Mouse (Mus musculus) heart, adult 2 months (tissue): ENCODE measurements around the gene Rp9. TPM values are rescaled to one million over a fixed set of nuclear protein-coding genes. Genes with fewer than 3 reads are reported as not detected.
"Not testable (repeated sequence)": the region's sequence is repeated elsewhere in the genome, so short reads cannot be mapped to it uniquely, and the experiment has no call there.

Experiments used
- DNase-seq, 2 experiments: peaks; one replicate each; pipeline ENCODE4 v3.0.0; 2021
- H3K27ac ChIP-seq: fragments of 200-600 bp; 2 replicates; pipeline ENCODE4 v1.8.1; 2022
- H3K27me3 ChIP-seq: fragments of 200-500 bp; 2 replicates; pipeline ENCODE4 v1.6.1; 2012; ENCODE audit warnings: mild to moderate bottlenecking, low read length, inconsistent platforms, mixed read lengths; ENCODE audit not compliant: control insufficient read depth, insufficient read depth
- H3K36me3 ChIP-seq: fragments of 200-500 bp; 2 replicates; pipeline ENCODE4 v1.6.1; 2012; ENCODE audit warnings: low read length, inconsistent platforms; ENCODE audit not compliant: control insufficient read depth, insufficient read depth
- H3K4me1 ChIP-seq: fragments of 200-500 bp; 2 replicates; pipeline ENCODE4 v1.6.1; 2011; ENCODE audit warnings: low read length; ENCODE audit not compliant: control insufficient read depth, insufficient read depth
- H3K4me3 ChIP-seq: fragments of 200-600 bp; 2 replicates; pipeline ENCODE4 v1.8.1; 2022
- H3K79me2 ChIP-seq: fragments of 200-500 bp; replicated peaks from 2 replicates; pipeline ENCODE4 v1.6.1; 2012; ENCODE audit warnings: mild to moderate bottlenecking, inconsistent platforms, low read length, moderate library complexity, mixed read lengths; ENCODE audit not compliant: control insufficient read depth, insufficient read depth
- H3K9ac ChIP-seq: fragments of 200-500 bp; 2 replicates; pipeline ENCODE4 v1.6.1; 2012; ENCODE audit warnings: low read depth, mild to moderate bottlenecking, control low read depth, inconsistent platforms, low read length, mixed read lengths
- CTCF ChIP-seq: fragments of 200-600 bp; IDR thresholded peaks from 2 replicates; pipeline ENCODE4 v1.8.1; 2022; ENCODE audit warnings: antibody characterized with exemption, mild to moderate bottlenecking, moderate library complexity
- EP300 ChIP-seq: fragments of 200-500 bp; IDR thresholded peaks from 2 replicates; pipeline ENCODE4 v1.6.1; 2011; ENCODE audit warnings: low read depth, low read length, control low read depth; ENCODE audit not compliant: insufficient read depth
- POLR2A ChIP-seq: fragments of 200-500 bp; IDR thresholded peaks from 2 replicates; pipeline ENCODE4 v1.6.1; 2011; ENCODE audit warnings: mild to moderate bottlenecking, low read depth, low read length, control low read depth; ENCODE audit not compliant: insufficient read depth
- WGBS: fragments of 180-500 bp; shearing (Covaris S2); methylation state at CpG from one replicate; pipeline ENCODE4 v1.1.7; 2018; 5-methylcytosine and 5-hydroxymethylcytosine counted together
- intact Hi-C: fragments of 180-260 bp; cut with DNase I; formaldehyde crosslinking; loops from one replicate; pipeline ENCODE4 v1.15.1; 2025
- polyA plus RNA-seq: library from polyadenylated mRNA; depleted of rRNA; stranded (reverse); fragments of >200 nt; gene quantifications from 2 replicates; pipeline ENCODE4 v1.2.3, GENCODE M21; 2012
- total RNA-seq, 2 experiments: library from RNA; stranded (reverse); gene quantifications; 2 replicates each; pipeline ENCODE4 v1.2.3; 2021

Rp9 gene
- total and polyA plus RNA-seq, 3 experiments, result 39.5 to 46.1 (median 42.6) TPM

DNA sequence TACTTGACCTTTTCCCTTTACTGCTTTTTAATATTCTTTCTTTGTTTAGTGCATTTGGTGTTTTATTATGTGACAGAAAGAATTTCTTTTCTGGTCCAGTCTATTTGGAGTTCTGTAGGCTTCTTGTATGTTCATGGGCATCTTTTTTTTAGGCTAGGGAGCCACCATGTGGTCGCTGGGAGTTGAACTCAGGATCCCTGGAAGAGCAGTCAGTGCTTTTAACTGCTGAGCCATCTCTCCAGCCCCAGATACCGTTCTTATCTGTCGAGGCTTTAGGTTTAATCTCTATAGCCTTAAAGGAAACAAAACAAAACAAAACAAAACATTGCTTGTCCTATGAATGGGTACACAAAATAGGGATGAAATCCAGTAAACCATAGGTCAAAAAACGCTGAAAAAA lies 61.2 kb downstream of the Rp9 start:
- not testable (repeated sequence) for H3K4me3 ChIP-seq, H3K27me3 ChIP-seq, DNase-seq, H3K9ac ChIP-seq, H3K4me1 ChIP-seq, H3K79me2 ChIP-seq, H3K36me3 ChIP-seq, H3K27ac ChIP-seq
- WGBS, result 8% methylated on average over 4 of the region's 4 CpGs
- intact Hi-C loops, result loop anchor here (5.0 kb wide), 1 partner anchor 251 kb away; the partner anchor contains the start of gene Pigyl
- peak; percentile 50 for TF ChIP-seq CTCF

DNA sequence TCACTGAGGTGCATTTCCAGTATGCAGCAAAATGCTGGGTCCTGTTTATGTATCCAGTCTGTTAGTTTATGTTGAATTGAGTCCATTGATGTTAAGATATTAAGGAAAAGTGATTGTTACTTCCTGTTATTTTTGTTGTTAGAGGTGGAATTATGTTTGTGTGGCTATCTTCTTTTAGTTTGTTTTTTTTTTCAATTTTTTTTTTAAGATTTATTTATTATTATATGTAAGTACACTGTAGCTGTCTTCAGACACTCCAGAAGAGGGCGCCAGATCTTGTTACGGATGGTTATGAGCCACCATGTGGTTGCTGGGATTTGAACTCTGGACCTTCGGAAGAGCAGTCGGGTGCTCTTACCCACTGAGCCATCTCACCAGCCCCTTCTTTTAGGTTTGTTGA lies 61.9 kb downstream of the Rp9 start:
- H3K4me3 ChIP-seq, H3K27me3 ChIP-seq, H3K4me1 ChIP-seq, H3K79me2 ChIP-seq, H3K9ac ChIP-seq, H3K27ac ChIP-seq, H3K36me3 ChIP-seq, DNase-seq: not testable (repeated sequence)
- intact Hi-C loops, result loop anchor here (5.0 kb wide), 1 partner anchor 250 kb away; the partner anchor contains the start of gene Pigyl
- 76% methylated on average over 4 of the region's 4 CpGs for WGBS

DNA sequence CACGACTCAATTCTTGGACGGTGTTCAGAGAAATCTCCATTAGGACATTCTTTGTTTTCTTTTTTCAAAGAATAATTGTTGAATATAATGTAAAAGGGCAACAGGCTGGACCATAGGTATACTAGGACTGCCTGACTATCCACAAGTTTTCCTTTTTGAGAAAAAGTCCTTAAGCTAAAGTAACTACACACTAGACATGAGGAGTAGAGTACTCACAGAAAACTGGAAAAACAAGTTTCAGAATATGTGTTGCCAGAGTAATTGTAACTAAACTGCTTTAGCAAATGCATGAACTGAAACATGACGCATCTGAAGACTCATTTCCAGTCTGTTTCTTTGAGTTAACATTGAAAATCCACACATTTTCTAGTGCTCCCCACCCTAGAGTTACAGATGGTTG lies 64.1 kb downstream of the Rp9 start:
- Histone ChIP-seq H3K79me2 (no peaks in the 10 kb centered on the region), H3K36me3 (no peaks in the 10 kb centered on the region), H3K27me3 (no peaks in the 10 kb centered on the region), H3K27ac (no peak overlapping the region), H3K4me1 (no peaks in the 10 kb centered on the region), H3K4me3 (no peak overlapping the region), H3K9ac (no peak overlapping the region)
- WGBS, result 69% methylated on average over 3 of the region's 3 CpGs
- no peak for DNase-seq
- intact Hi-C loops, result loop anchor here (5.0 kb wide), 1 partner anchor 248 kb away; the partner anchor contains the start of gene Pigyl
- no peak for TF ChIP-seq CTCF
- TF ChIP-seq POLR2A, result no peak
- no peak for TF ChIP-seq EP300

DNA sequence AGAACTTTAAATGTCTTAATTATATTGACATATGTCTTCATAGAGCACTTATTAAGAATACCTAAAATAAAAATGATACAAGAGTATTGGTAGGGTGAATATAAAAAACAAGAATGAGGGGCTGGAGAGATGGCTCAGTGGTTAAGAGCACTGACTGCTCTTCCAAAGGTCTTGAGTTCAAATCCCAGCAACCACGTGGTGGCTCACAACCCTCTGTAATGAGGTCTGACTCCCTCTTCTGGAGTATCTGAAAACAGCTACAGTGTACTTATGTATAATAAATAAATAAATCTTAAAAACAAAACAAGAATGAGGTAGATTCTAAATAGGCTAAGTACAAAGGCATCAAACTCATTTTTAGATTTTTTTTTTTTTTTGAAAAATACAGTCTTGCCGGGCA lies 66.0 kb downstream of the Rp9 start:
- H3K4me3 ChIP-seq, H3K36me3 ChIP-seq, H3K27me3 ChIP-seq, H3K79me2 ChIP-seq, H3K9ac ChIP-seq, DNase-seq, intact Hi-C loops, H3K4me1 ChIP-seq, H3K27ac ChIP-seq: not testable (repeated sequence)
- 54% methylated on average over 2 of the region's 2 CpGs for WGBS

GRCm38 (mm10) chr9:22402976-22403375 lies 66.6 kb downstream of the Rp9 start:
- WGBS, result 68% methylated on average over 3 of the region's 3 CpGs
- no peak overlapping the region for H3K4me3 ChIP-seq

GRCm38 (mm10) chr9:22402001-22402400 lies 67.5 kb downstream of the Rp9 start:
- H3K4me1 ChIP-seq, result no peaks in the 10 kb centered on the region
- no peaks in the 10 kb centered on the region for H3K79me2 ChIP-seq
- TF ChIP-seq POLR2A, result no peak
- TF ChIP-seq CTCF, result no peak
- no peak for TF ChIP-seq EP300
- no peaks in the 10 kb centered on the region for H3K36me3 ChIP-seq
- H3K27ac ChIP-seq, result no peak overlapping the region
- intact Hi-C loops, result no loop called here
- no peak for DNase-seq
- WGBS, result 86% methylated on average over 6 of the region's 6 CpGs
- no peak overlapping the region for H3K4me3 ChIP-seq
- H3K9ac ChIP-seq, result no peak overlapping the region
- no peaks in the 10 kb centered on the region for H3K27me3 ChIP-seq

More at GRCm38 (mm10) chr9:22402976-22403375, 66.6 kb downstream of the Rp9 start:
- Histone ChIP-seq H3K36me3 (no peaks in the 10 kb centered on the region), H3K79me2 (no peaks in the 10 kb centered on the region), H3K4me1 (no peaks in the 10 kb centered on the region), H3K27ac (no peak overlapping the region), H3K27me3 (no peaks in the 10 kb centered on the region), H3K9ac (no peak overlapping the region)
- no peak for DNase-seq
- intact Hi-C loops, result no loop called here
- TF ChIP-seq EP300, result no peak

DNA sequence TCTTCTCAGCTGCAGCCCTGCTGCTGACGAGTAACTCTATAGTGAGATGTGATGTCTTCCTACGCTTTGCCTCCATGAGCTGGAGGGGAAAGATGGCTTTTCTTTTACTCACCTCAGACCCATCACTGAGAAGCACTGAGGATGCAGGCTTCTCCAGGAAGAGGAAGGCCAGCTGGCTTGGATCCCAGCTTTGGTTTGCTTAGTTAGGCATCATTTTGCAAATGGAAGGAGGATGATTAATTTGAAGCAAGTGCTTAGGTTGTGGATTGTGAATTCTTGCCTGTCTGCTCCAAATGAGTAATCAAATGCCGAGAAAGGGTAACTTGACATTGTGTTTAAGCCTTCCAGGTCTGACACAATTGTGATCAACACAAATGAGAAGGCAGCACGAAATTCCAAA lies 70.5 kb downstream of the Rp9 start:
- no peak overlapping the region for H3K27ac ChIP-seq
- no peaks in the 10 kb centered on the region for H3K36me3 ChIP-seq
- DNase-seq, result no peak
- H3K4me3 ChIP-seq, result no peak overlapping the region
- H3K79me2 ChIP-seq, result no peaks in the 10 kb centered on the region
- no peak overlapping the region for H3K9ac ChIP-seq
- 62% methylated on average over 4 of the region's 4 CpGs for WGBS
- no peaks in the 10 kb centered on the region for H3K27me3 ChIP-seq
- intact Hi-C loops, result no loop called here
- H3K4me1 ChIP-seq, result no peaks in the 10 kb centered on the region
- TF ChIP-seq POLR2A, result no peak
- TF ChIP-seq CTCF, result no peak
- TF ChIP-seq EP300, result no peak
